Mouse (Mus musculus) liver, embryonic 14.5 days (tissue): ENCODE data around the gene Abhd17b.

Source experiments
- CTCF ChIP-seq: IDR thresholded peaks from 2 replicates; pipeline ENCODE4 v1.5.1; 2016; ENCODE audit warnings: antibody characterized with exemption, low read depth, control low read depth
- EP300 ChIP-seq: IDR thresholded peaks from 2 replicates; pipeline ENCODE4 v1.6.1; 2016; ENCODE audit warnings: antibody characterized with exemption, low read depth

DNA sequence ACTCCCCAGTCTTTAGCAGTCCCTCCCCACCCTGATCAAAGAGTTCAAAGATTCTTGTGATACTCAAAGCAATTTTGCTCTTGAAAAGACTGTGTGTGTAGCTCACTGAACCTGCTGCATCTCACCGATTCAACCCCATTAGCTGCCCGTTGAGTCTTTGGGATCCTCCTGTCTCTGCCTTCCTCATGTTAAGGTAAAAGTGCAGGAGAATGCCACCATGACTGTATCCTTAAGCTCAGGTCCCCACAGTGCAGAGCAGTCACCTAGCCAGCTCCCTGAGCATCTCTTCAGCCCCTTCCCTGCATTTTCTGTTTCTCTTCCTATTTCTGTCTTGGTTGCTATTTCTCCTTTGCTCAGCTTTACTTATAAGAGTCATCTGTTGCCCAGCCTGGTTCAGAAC lies 80.2 kb downstream of the Abhd17b start:
- no peak for TF ChIP-seq EP300
- TF ChIP-seq CTCF, result no peak
